In genomic region chr2:27096341-27096981, GRCm38 (mm10) we compare ENCODE assay signal across 10 mouse cellular contexts. TPM values are rescaled to one million over a fixed set of nuclear protein-coding genes. Genes with fewer than 3 reads are reported as not detected.
DNase-seq lines count a peak whose midpoint lies in the region; ATAC-seq and TF ChIP-seq lines count a peak whose summit lies in the region.
"Had no signal": no experiment of that assay in that cellular context is flagged by ENCODE, and none has a peak within 500 bp of the region (broad histone marks: within the 10 kb centered on the region; RNA-seq: fewer than 3 reads in every experiment).

No protein-coding gene starts in this region.

- no peak for TF ChIP-seq CTCF in brain, embryonic 14.5 days (IDR thresholded peaks at IDR 0.05; ENCODE audit: borderline replicate concordance, extremely low read depth, insufficient read depth, insufficient read length)

- no peak overlapping the region; the same call in 1 of the 2 replicates for H3K9ac ChIP-seq in heart, embryonic 14.5 days (ENCODE audit: low read length)
- H3K9ac ChIP-seq in forebrain, embryonic 12.5 days = no peak overlapping the region

- H3K4me1 ChIP-seq in heart, embryonic 14.5 days (ENCODE audit: control insufficient read depth in 2 of 2, insufficient read depth in 2 of 2, low read length in 2 of 2) = peaks cover 33 to 36% of the 10 kb centered on the region in 2 experiments
- peaks cover 17% of the 10 kb centered on the region for H3K4me1 ChIP-seq in forebrain, embryonic 12.5 days

- no peak for DNase-seq in heart, postnatal 36 days
- peak; percentile 13 for DNase-seq in brain, embryonic 14.5 days (ENCODE audit: low read depth)
- peak; percentile 47 for DNase-seq in kidney, adult 9 months
- DNase-seq in lung, postnatal 4 days = peak; percentile 59 to 83
- DNase-seq in spleen, adult 12 weeks (ENCODE audit: low spot score) = no peak
- no peak for DNase-seq in liver

- no peak overlapping the region for H3K4me3 ChIP-seq in heart, embryonic 14.5 days (ENCODE audit: control insufficient read depth in 1 of 2, insufficient read depth in 1 of 2, low read depth in 1 of 2, low read length in 2 of 2)
- H3K4me3 ChIP-seq in forebrain, embryonic 12.5 days (replicated peaks) = no peak overlapping the region

- 0 out of 2 replicates have a peak, but pooled peaks have one; percentile 54 for ATAC-seq in heart, embryonic 14.5 days (ENCODE audit: insufficient number of reproducible peaks, insufficient read depth, low FRiP score, low read depth)
- no peak for ATAC-seq in forebrain, embryonic 12.5 days (ENCODE audit: low FRiP score)
- ATAC-seq: inflammation-experienced regulatory T-cells, adult 6 months had no signal

- peak overlapping the region; percentile 34 for H3K4me2 ChIP-seq in heart, embryonic 14.5 days (ENCODE audit: low read length)
- no peak overlapping the region for H3K4me2 ChIP-seq in forebrain, embryonic 12.5 days

- no peaks in the 10 kb centered on the region for H3K9me3 ChIP-seq in heart, embryonic 14.5 days (ENCODE audit: control insufficient read depth, low read length)
- no peaks in the 10 kb centered on the region for H3K9me3 ChIP-seq in forebrain, embryonic 12.5 days

- intact Hi-C loops in heart, postnatal 36 days (cut with DNase I) = no loop called here

- no peak for TF ChIP-seq POLR2A in brain, embryonic 14.5 days (IDR thresholded peaks at IDR 0.05; ENCODE audit: borderline replicate concordance, extremely low read depth, insufficient read depth, insufficient read length, poor library complexity, severe bottlenecking)

- H3K27me3 ChIP-seq in heart, embryonic 14.5 days (ENCODE audit: control insufficient read depth, insufficient read depth, low read length) = no peaks in the 10 kb centered on the region
- no peaks in the 10 kb centered on the region for H3K27me3 ChIP-seq in forebrain, embryonic 12.5 days

- H3K27ac ChIP-seq in heart, embryonic 14.5 days (replicated peaks in 1 of 2; ENCODE audit: control insufficient read depth in 1 of 2, insufficient read depth in 1 of 2, low read depth in 2 of 2, low read length in 2 of 2) = peak overlapping the region; percentile 65 to 66
- no peak overlapping the region for H3K27ac ChIP-seq in forebrain, embryonic 12.5 days

- 12% methylated on average over 13 of the region's 13 CpGs for WGBS in heart, embryonic 14.5 days
- 84% methylated on average over 13 of the region's 13 CpGs for WGBS in forebrain, embryonic 12.5 days

- 0 out of 2 replicates have a peak, but pooled peaks cover 5% of the 10 kb centered on the region for H3K36me3 ChIP-seq in heart, embryonic 14.5 days (ENCODE audit: control insufficient read depth, insufficient read depth, low read length)
- H3K36me3 ChIP-seq in forebrain, embryonic 12.5 days (replicated peaks) = no peaks in the 10 kb centered on the region

RNA-seq across cellular contexts. Expression of gene Adamtsl2, which starts 17.3 kb away (rescaled TPM):
- 12.6 and 15.0 TPM in 2 replicates for polyA plus RNA-seq in heart, embryonic 14.5 days (2014; fragmentation: Nextera tagmentation; extraction: Ambion mirVana)
- 10 to 100 TPM; 20.3 to 21.4 TPM for total RNA-seq in heart, postnatal 36 days (2021)
- 12.1 and 14.3 TPM in 2 replicates for polyA plus RNA-seq in brain, embryonic 14.5 days (2012; rRNA removed)
- 5.3 and 5.4 TPM in 2 replicates for polyA plus RNA-seq in forebrain, embryonic 12.5 days (2016; fragmentation: Nextera tagmentation; extraction: Ambion mirVana)
- total RNA-seq: common myeloid progenitor, adult 5-6 weeks had no signal
- polyA plus RNA-seq: inflammation-experienced regulatory T-cells, adult 6 months had no signal

RNA-seq across cellular contexts. Expression of gene Mymk, which starts 24.5 kb away (rescaled TPM):
- 0.22 TPM in 1 of 2 replicates, not detected in the other for polyA plus RNA-seq in heart, embryonic 14.5 days (2014; fragmentation: Nextera tagmentation; extraction: Ambion mirVana)
- total RNA-seq in heart, postnatal 36 days (2021) = not detected
- 0.26 and 0.73 TPM in 2 replicates for polyA plus RNA-seq in brain, embryonic 14.5 days (2012; rRNA removed)
- 0.26 TPM in 1 of 2 replicates, not detected in the other for polyA plus RNA-seq in forebrain, embryonic 12.5 days (2016; fragmentation: Nextera tagmentation; extraction: Ambion mirVana)
- total RNA-seq: common myeloid progenitor, adult 5-6 weeks had no signal
- polyA plus RNA-seq: inflammation-experienced regulatory T-cells, adult 6 months had no signal

RNA-seq across cellular contexts. Expression of gene Fam163b, which starts 45.8 kb away (rescaled TPM):
- polyA plus RNA-seq in heart, embryonic 14.5 days (2014; fragmentation: Nextera tagmentation; extraction: Ambion mirVana) = 0.66 and 0.70 TPM in 2 replicates
- under 1 TPM; 0.19 to 0.43 TPM for total RNA-seq in heart, postnatal 36 days (2021)
- polyA plus RNA-seq in brain, embryonic 14.5 days (2012; rRNA removed) = 5.6 and 7.2 TPM in 2 replicates
- polyA plus RNA-seq in forebrain, embryonic 12.5 days (2016; fragmentation: Nextera tagmentation; extraction: Ambion mirVana) = 0.27 and 0.32 TPM in 2 replicates
- total RNA-seq: common myeloid progenitor, adult 5-6 weeks had no signal
- polyA plus RNA-seq: inflammation-experienced regulatory T-cells, adult 6 months had no signal

Comparison
In these comparisons a context has a peak if more than half of its experiments do, and no peak if none do; other contexts are left out.
1. DNase-seq: peak in brain, embryonic 14.5 days (single experiment), kidney, adult 9 months (single experiment) and lung, postnatal 4 days (2 of 2); none in heart, postnatal 36 days (0 of 2), spleen, adult 12 weeks (single experiment) and liver (single experiment).